Comparison of ENCODE assay signal across 28 mouse cellular contexts in the genomic region with DNA sequence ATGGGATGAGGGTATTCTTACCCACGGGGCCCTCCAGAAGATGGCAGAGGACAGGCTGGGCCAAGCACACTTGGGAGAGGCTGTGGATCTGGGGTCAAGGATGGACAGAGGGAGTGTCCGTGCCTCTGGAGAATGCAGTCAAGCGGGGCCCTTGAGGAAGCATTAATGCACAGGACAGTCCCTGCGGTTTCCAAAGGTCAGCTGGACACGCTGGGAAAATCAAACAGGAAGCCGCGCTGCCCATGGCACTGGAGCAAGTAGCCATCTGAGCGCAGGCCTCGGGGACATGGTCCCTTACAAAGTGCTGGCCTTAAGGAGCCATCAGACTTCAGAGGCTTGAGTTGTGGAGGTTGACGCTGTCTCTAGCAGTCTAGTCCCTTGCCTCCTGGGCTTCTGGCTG. TPM values are rescaled to one million over a fixed set of nuclear protein-coding genes. Genes with fewer than 3 reads are reported as not detected.
DNase-seq lines count a peak whose midpoint lies in the region; TF ChIP-seq lines count a peak whose summit lies in the region.
"Had no signal": no experiment of that assay in that cellular context is flagged by ENCODE, and none has a peak within 500 bp of the region (broad histone marks: within the 10 kb centered on the region; RNA-seq: fewer than 3 reads in every experiment).

No protein-coding gene starts in this region.

- H3K4me1 ChIP-seq in ES-E14 (ENCODE audit: control insufficient read depth in 2 of 2, insufficient read depth in 2 of 2, low read length in 2 of 2, poor library complexity in 1 of 2), result no peaks in the 10 kb centered on the region
- H3K4me1 ChIP-seq: embryonic facial prominence, embryonic 12.5 days; embryonic facial prominence, embryonic 15.5 days; hindbrain, embryonic 12.5 days; hindbrain, embryonic 15.5 days had no signal

- no peaks in the 10 kb centered on the region for H3K9me3 ChIP-seq in ES-E14 (ENCODE audit: control insufficient read depth, insufficient read depth, low read depth, low read length)
- H3K9me3 ChIP-seq: embryonic facial prominence, embryonic 12.5 days; embryonic facial prominence, embryonic 15.5 days; G1E; heart, embryonic 10.5 days; heart, embryonic 13.5 days; hindbrain, embryonic 12.5 days; hindbrain, embryonic 15.5 days had no signal

- H3K4me3 ChIP-seq in ES-E14 (ENCODE audit: insufficient read depth in 1 of 2, low read depth in 1 of 2, low read length in 2 of 2, poor library complexity in 1 of 2, severe bottlenecking in 1 of 2), result no peak overlapping the region
- H3K4me3 ChIP-seq: embryonic facial prominence, embryonic 12.5 days; embryonic facial prominence, embryonic 15.5 days; heart, adult 2 months; heart, embryonic 10.5 days; heart, embryonic 13.5 days; hindbrain, embryonic 12.5 days; hindbrain, embryonic 15.5 days had no signal

- in situ Hi-C loops in ES-E14 (cut with MboI; ENCODE audit: low sequenced_read_pairs in 2 of 2, unreplicated experiment in 2 of 2), result no loop called here

- DNase-seq in kidney, adult 18-20 months, result peak; percentile 8
- DNase-seq in kidney, adult 11 months, result no peak
- no peak for DNase-seq in ES-E14 (ENCODE audit: low read depth, low spot score)
- peak; percentile 35 for DNase-seq in kidney, postnatal 10 days
- DNase-seq in kidney, postnatal 36 days, result peak; percentile 8 to 11
- DNase-seq in frontal cortex, postnatal 25 days (ENCODE audit: low spot score in 2 of 2), result no peak
- no peak for DNase-seq in right cerebral cortex, postnatal 25 days
- DNase-seq in heart, postnatal 36 days, result no peak
- DNase-seq: adrenal gland, postnatal 10 days; adrenal gland, postnatal 36 days; cerebellum, adult 18-20 months; cerebellum, adult 9-10 months; cerebellum, postnatal 25 days; forebrain, postnatal 0 days; gastrocnemius, postnatal 36 days; heart, adult 2 months; heart, postnatal 14 days had no signal

- peak overlapping the region; percentile 12; the same call in 1 of the 2 replicates for H3K27ac ChIP-seq in ES-E14 (ENCODE audit: insufficient read depth, low read depth, low read length, poor library complexity, severe bottlenecking)
- H3K27ac ChIP-seq: embryonic facial prominence, embryonic 12.5 days; embryonic facial prominence, embryonic 15.5 days; heart, adult 2 months; heart, embryonic 10.5 days; heart, embryonic 13.5 days; hindbrain, embryonic 12.5 days; hindbrain, embryonic 15.5 days had no signal

- H3K9ac ChIP-seq in ES-E14 (ENCODE audit: insufficient read depth, low read depth, low read length, poor library complexity, severe bottlenecking), result no peak overlapping the region
- H3K9ac ChIP-seq: embryonic facial prominence, embryonic 12.5 days; embryonic facial prominence, embryonic 15.5 days; forebrain, postnatal 0 days; heart, embryonic 13.5 days; hindbrain, embryonic 12.5 days; hindbrain, embryonic 15.5 days had no signal

- intact Hi-C loops in heart, postnatal 36 days (cut with DNase I), result no loop called here

- H3K36me3 ChIP-seq in ES-E14 (ENCODE audit: control insufficient read depth, insufficient read depth, low read length, poor library complexity, severe bottlenecking), result no peaks in the 10 kb centered on the region
- H3K36me3 ChIP-seq: embryonic facial prominence, embryonic 12.5 days; embryonic facial prominence, embryonic 15.5 days; G1E; heart, embryonic 10.5 days; heart, embryonic 13.5 days; hindbrain, embryonic 12.5 days; hindbrain, embryonic 15.5 days had no signal

TF ChIP-seq in ES-E14, 5 proteins besides CTCF, POLR2A, EP300 and RAD21:
- TF ChIP-seq CHD2 (IDR thresholded peaks at IDR 0.05; ENCODE audit: low read depth, low read length) (no peak), ZC3H11A (IDR thresholded peaks at IDR 0.05; ENCODE audit: borderline replicate concordance, low read depth, low read length) (no peak)

RNA-seq across cellular contexts. Expression of gene Muc5b, which starts 1.5 kb away (rescaled TPM):
- 0.04 and 0.05 TPM in 2 replicates for total RNA-seq in ES-E14 (2012; rRNA removed)
- total RNA-seq in heart, postnatal 36 days (2021), result not detected
- total RNA-seq: adrenal gland, adult 18-20 months; adrenal gland, postnatal 36 days; forebrain, postnatal 0 days; gastrocnemius, adult 8-10 months; gastrocnemius, postnatal 36 days; heart, adult 2 months had no signal

RNA-seq across cellular contexts. Expression of gene Muc5ac, which starts 51.6 kb away (rescaled TPM):
- under 0.01 TPM in 1 of 2 replicates, not detected in the other for total RNA-seq in ES-E14 (2012; rRNA removed)
- not detected for total RNA-seq in heart, postnatal 36 days (2021)
- total RNA-seq: adrenal gland, adult 18-20 months; adrenal gland, postnatal 10 days; adrenal gland, postnatal 36 days; common myeloid progenitor, adult 5-6 weeks; forebrain, postnatal 0 days; gastrocnemius, adult 8-10 months; gastrocnemius, postnatal 36 days; granulocyte monocyte progenitor cell, adult 5-6 weeks; heart, adult 2 months had no signal

Comparison
In these comparisons a context has a peak if more than half of its experiments do, and no peak if none do; other contexts are left out.
1. DNase-seq: peak in kidney, adult 18-20 months (single experiment), kidney, postnatal 10 days (single experiment) and kidney, postnatal 36 days (2 of 2); none in kidney, adult 11 months (single experiment), ES-E14 (single experiment), frontal cortex, postnatal 25 days (0 of 2), right cerebral cortex, postnatal 25 days (single experiment) and heart, postnatal 36 days (0 of 2).